Mouse (Mus musculus) erythroid progenitor cell, adult 5-6 weeks (primary cell): ENCODE data around the gene Pcyox1. TPM values are rescaled to one million over a fixed set of nuclear protein-coding genes. Genes with fewer than 3 reads are reported as not detected.
A peak's percentile ranks its signal among the peaks of the same experiment; 100 is the strongest.

Source experiments
- ATAC-seq: replicated peaks from 2 replicates; pipeline ENCODE4 v1.8.0; 2016; ENCODE audit warnings: moderate number of reproducible peaks, mild to moderate bottlenecking, moderate TSS enrichment, inconsistent platforms; ENCODE audit not compliant: poor library complexity, low FRiP score, severe bottlenecking
- total RNA-seq, 2 experiments: library from RNA; stranded (forward) in 1 of 2; stranded (reverse) in 1 of 2; fragments of 150-400 nt in 1 of 2; fragments of 186-747, 209-891 nt in 1 of 2; gene quantifications; 2 replicates each; pipeline versions ENCODE4 v1.2.3 to v1.2.4; 2015 to 2017; ENCODE audit warnings: low replicate concordance in 2 of 2

The Pcyox1 gene
- total RNA-seq (2015; ENCODE audit: low replicate concordance) (10.9 and 15.1 TPM in 2 replicates), total RNA-seq (2017; ENCODE audit: low replicate concordance) (8.0 and 8.5 TPM in 2 replicates)

DNA sequence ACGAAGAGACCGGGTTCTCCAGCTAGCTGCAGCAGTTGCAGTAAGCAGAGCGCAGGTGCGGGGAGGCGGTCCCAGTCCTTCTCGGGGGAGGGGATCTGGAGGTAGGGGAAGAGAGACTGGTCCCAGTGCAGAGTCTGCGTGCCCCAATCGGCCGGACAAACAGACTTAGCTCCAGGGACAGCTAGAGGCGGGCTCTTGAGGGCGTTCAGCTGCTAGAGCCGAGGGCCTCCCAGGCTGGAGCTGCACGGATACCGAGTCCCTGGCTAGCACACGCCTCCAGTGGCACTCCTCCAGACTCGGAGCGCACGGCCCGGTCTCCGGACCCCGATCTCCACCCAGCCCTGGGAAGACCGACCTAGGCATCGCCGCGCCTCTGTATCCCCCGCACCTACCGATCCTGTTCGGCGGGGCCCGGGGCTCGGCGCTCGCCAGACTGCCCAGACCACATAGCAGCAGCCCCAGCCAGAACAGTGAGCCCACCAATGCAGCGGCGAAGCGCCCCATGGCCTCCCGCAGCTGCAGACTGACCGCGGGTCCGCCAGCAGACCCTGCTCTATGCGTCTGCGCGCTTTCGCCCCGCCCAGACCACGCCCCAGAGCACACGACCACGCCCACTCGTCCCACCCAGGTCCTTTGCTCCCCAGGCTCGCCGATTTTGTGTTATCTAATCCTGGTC lies at the start of gene Pcyox1:
Gene Pcyox1, minus strand, starts transcription at position 574 of the 676 bp plus-strand sequence.
- ATAC-seq = peak; percentile 80

DNA sequence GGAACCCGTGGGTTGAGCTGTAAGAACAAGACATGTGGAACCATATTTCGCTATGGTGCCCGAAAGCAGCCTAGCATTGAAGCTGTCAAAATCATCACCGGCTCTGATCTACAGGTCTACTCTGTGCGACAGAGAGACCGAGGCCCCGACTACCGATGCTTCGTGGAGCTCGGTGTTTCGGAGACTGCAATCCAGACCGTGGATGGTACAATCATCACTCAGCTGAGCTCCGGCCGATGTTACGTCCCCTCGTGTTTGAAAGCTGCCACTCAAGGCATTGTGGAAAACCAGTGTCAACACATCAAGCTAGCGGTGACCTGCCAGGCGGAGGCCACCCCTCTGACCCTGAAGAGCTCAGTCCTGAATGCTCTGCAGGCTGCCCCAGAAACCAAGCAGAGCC lies 48.6 kb upstream of the Pcyox1 start:
- no peak for ATAC-seq

DNA sequence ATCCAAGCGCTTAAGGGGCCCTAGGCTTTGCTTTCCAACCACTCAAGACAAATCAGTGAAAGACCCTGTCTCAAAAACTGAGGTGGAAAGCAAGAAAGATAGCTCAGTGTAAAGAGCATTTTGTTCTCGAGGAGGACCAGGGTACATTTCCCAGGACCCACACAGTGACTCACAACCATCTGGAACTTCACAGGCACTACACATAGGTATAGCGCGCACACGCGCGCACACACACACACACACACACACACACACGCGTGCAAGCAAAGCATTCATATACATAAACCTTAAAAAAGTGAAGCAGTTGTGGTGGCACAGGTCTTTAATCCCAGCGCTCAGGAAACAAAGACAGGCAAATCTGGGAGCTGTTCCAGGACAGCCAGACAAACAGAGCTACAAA lies 44.6 kb upstream of the Pcyox1 start:
- ATAC-seq = no peak

DNA sequence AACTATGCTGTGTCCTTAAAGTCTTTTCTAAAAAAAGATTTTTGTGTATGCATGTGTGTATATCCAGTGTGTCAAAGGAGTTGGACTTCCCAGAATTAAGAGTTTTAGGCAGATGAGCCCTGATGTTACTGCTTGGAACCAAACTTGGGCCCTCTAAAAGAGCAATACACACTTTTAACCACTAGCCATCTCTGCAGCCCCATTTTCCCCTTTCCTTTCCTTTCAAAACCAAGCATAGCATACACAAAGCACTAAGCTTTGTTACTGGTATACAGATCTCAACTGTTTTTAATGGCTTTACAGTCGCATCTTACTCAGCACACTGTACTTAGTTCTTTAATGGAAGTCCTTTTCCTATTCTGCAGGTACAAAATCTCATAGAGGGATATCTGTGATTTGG lies 42.6 kb upstream of the Pcyox1 start:
- no peak for ATAC-seq

DNA sequence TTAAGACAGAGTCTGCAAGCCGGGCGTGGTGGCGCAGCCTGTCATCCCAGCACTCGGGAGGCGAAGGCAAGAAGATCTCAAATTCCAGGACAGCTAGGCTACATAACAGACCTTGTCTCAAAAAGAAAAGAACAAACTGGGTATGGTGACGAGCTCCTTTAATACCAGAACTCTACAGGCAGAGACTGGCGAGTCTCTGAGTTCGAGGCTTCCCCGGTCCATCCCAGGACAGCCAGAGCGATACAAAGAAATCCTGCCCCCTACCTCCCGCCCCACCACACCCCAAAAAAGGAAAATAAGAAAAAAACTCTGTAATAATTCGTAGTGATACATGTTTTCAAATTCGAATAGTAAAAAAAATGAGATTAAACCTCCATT lies 42.2 kb upstream of the Pcyox1 start:
- no peak for ATAC-seq

DNA sequence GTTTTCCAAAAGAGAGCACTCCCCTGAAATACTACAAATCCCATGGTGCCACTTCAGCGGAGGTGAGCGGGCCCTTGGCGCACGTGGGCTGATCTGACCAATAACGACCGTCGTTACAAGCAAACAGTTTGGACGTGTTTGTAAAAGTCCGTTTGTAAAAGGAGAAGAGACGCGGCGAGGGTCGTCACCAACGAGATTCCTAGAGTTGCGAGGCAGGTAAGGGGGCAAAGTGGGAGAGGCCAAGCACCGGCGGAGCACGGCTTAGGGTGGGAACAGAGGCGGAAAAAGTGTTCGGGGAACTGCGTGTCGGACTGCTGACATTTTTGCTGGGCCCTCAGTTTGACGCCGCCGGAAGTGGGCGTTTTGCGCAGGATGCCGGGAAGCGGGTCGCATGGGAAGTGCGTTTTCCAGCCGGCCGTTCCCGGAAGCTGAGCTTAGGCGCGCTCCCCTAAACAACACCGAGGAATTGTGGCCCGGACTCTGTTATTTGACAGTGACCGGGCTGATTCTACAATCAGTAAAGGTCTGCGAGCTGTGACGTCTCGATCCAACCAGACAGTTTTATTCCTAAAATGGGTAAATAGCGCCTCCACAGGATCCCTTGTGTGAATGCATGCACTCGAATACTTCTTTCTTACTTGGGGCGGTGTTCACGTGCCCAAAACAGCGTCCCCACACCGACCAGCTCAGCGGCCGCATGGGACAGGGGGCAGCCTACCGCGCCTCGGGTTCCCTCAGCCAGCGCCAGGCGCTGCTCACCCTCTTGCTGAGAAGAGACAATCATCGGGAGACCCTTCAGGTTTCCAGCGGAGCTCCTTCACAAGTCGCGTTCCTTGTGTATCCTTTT lies 41.5 kb upstream of the Pcyox1 start, which contains the start of gene C87436:
Gene C87436, plus strand, starts transcription at position 103 of the 847 bp plus-strand sequence.
- peak; percentile 90 for ATAC-seq

DNA sequence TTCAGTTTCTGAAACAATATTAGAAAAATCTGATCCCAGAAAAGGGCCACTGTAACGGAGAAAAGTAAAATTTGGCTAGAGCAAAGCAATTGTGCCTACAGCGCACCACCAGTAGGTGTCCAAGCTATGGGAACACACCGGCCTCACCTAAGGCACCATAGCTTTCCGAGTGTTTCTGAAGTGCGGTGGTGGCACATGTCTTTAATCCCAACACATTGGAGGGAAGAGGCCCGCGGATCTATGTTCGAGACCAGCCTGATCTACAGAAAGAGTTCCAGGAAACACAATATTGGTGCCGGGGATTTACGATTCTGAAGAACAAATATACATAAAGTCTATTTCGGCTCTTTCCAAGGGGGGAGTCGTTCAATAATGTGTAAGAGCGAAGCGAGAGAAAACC lies 40.8 kb upstream of the Pcyox1 start:
- ATAC-seq = peak; percentile 73

DNA sequence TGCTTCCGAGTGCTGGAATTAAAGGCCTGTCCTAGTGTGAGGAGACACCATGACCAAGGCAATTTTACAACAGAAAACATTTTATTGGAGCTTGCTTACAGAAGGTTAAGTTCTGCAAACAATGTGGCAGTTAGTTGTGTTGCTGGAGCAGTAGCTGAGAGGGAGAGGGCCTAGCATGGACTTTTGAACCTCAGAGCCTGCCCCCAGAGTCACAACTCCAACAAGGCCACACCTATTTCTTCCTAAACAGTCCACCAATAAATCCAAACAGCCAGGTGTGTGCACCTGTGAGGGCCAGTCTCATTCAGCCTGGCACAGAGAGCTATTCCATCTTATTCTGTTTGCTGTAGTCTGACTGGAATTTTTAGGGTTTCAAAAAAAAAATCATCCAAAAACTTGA lies 36.7 kb upstream of the Pcyox1 start:
- ATAC-seq = no peak

DNA sequence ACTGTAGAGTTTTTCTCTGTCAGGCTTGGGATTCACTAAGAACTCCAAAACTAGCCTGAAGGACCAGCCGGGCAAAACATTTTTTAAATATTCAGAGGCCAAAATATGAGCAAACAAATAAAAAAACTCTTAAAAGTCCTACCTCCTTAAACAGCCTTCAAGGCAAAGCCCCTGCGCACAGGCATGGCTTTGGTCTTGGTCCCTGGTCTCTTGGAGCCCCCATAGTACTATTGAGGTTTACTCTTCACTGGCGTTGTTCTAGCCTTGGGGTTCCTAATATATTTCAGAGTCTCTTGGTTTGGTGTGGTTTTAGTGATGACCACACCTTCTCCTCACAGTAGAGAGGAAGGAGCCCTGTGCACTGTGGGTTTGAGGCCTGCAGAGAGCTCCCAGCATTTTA lies 34.6 kb upstream of the Pcyox1 start:
- ATAC-seq = no peak

DNA sequence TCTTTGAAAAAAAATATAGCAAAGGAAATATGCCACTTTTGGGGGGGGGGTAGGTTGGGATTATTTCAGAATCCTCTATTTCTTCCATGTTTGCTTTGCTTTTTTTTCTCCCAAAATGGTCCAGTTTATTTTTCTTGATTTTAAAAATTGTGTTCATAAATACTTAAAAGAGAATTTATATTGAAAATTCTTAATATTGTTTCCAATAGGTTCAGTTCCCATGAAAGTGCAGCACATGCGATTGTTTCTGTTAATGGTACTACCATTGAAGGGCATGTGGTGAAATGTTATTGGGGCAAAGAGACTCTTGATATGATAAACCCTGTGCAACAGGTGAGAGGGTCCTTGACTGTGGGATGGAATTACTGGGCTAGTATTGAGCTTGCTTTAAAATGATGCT lies 29.4 kb upstream of the Pcyox1 start, which contains the start of gene Gm44790:
Gene Gm44790, plus strand, starts transcription at position 301 of the 400 bp plus-strand sequence.
- no peak for ATAC-seq

DNA sequence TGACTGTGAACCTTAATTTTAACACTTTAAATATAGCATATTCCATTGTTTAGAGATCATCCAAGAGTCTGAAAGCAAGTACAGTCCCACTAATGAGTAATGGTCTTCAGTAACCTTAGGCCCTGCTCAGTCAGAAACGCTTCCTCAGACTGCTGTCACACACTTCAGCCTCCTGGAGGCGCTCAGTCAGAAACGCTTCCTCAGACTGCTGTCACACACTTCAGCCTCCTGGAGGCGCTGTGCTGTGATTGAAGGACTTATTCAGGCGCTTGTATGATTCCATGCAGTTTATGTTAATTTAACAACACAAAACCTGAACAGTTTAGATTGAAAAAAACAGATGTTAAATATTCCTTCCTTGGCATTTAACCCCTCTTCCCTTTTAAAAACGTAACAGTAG lies 23.5 kb upstream of the Pcyox1 start:
- no peak for ATAC-seq

DNA sequence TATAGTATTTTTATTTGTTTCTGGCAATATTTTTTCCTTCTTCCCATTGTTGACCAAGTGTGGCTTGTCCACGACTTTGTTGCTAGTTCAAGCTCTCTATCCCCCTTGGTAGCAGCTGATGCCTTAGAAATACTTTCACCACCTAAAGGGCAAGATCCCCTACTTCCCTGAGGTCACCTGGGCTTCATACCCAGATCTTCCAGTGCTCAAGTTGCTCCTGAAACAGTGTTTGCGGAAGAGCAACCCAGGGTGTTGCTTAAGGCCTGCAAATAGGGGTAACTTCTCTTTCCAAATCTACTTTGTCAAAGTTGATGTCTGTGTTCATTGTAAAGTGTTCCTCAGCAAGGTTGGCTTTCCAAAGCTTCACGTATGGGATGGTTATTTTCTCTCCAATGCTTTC lies 22.3 kb upstream of the Pcyox1 start:
- no peak for ATAC-seq

DNA sequence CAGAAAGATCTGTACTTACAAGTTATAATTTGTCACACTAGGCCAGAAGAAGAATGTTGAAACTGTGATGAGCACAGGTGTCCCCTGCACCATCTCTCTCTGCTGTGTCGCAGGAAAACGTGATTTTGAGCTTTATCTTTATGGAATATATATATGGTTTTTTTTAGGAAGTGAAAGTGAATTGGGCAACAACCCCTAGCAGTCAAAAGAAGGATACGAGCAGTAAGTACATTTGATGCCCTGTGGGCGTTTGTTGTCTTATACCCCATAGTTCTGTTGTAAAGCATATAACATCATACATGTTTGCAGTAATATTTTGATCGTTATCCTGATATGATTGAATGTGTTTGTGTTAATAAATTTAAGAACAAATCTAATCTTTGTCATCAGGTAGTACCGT lies 21.8 kb upstream of the Pcyox1 start:
- ATAC-seq = no peak

DNA sequence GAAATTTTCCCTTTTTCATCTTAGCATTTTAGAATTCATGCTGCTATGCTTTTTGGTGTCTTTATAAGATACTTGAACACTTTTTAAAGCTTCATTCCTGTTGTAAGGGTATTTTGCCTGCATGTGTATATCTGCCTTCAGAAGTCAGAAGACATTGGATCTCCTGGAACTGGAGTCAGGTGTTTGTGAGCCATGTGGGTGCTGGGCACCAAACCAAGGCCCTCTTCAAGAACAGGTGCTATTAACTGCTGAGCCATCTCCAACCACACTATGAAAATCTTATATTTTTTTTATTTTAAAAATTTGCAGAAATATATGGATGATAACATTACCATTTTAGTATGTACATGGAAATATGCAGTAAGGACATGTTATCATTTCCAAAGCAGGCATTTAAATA lies 9.4 kb upstream of the Pcyox1 start:
- ATAC-seq = no peak

DNA sequence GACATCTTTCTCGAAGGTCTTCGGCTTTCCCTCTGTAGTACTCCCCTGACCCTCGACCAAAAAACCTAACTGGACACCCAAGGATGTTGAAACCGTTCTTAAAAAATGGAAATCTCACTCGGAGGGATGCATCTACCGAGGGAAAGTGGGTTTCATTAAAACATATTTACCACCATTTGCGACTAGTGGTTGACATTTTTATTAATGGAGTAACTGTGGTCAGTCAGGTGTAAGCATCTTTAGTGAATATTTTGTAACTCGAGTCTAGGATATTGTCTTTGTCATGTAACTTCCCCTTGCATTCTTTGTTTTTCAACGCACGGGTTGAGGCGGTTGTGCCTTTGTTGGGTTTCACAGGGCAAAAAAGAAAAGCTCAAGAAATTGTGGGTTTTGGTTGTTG lies 8.0 kb upstream of the Pcyox1 start:
- no peak for ATAC-seq

DNA sequence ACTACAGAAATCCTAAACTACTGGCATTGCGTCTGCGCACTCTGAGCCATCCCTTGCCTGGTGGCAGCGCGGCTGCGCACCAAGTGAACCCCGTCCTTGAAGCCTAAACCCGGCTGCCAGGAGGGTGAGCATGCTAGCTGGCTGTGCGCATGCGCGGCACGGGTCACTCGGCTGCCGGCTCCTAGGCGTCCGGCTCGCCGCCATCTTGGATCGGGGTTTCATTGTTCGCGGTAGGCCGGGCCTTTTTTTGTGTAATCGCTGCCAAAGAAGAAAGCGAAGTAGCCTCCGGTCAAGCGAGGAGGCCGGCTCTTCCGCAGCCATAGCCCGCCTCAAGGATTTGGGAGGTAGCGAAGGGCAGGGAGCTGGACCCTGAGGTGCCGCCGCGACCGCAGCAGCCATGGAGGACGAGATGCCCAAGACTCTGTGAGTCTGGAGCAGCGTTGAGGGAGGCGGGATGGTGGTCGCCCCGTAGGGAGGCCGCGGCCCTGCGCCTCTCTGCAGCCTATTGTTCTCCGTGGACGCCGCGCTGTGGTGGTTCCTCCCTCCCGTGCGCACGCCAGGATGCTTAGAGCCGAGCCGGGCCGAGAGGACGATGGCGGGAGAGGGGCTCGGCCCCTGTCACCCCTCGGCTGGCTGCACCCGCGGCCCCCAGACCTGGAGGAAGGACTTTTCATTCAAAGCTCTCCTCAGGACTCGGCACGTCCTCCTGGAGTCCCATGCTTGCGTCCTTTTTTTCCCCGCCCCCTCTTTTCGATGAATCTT lies 7.3 kb upstream of the Pcyox1 start, which contains the start of gene Tia1:
Gene Tia1, plus strand, starts transcription at position 120 of the 762 bp plus-strand sequence.
- ATAC-seq = peak; percentile 96

DNA sequence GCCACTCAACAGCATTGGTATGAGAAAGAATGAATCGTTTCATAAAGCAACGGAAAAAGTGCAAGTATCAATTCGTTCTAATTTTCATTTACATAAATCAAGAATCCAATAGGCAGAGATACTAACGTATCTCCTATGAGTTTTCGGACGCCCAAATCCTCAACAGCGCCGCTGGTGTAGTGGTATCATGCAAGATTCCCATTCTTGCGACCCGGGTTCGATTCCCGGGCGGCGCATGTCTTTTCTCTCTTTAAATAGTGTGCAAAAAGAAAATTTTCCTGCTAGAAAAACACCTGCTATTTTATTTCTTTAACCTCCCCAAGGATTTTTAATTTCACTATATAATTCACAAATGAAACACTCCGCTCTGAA lies 6.8 kb upstream of the Pcyox1 start:
- peak; percentile 69 for ATAC-seq

DNA sequence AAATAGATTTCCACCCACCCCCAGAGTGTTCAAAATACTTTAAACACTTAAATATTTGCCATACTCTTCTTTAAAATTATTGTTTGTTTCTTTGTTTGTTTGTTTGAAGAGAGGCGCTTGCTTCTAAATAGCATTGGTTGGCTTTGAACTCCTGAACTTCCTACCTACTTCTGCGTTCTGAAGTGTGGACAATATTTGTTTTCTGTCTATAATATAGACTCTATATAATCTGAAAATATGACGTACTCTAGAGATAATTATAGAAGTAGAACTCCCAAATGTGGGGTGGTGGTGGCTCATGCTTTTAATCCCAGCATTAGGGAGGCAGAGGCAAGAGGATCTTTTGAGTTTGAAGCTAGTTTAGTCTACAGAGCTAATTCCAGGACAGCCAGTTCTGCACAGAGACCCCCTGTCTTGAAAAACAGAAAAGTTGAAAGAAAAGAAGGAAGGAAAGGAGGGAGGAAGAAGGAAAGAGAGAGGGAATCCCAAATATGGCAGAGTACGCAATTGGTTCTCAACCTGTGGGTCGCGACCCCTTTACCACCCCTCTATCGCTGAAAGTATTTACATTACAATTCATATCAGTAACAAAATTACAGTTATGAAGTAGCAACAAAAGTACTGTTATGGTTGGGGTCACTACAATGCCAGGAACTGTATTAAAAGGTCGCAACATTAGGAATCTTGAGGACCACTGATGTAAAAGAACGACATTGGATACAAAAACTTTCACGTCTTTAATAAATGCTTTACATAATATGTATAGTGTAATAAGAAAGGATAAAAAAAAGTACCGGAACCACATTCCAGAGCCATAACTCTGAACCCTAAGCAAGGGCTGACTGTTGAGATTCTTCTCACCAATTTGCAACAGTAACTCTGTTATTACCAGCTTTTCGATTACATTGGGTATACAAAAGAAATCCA lies 6.0 kb upstream of the Pcyox1 start:
- no peak for ATAC-seq

DNA sequence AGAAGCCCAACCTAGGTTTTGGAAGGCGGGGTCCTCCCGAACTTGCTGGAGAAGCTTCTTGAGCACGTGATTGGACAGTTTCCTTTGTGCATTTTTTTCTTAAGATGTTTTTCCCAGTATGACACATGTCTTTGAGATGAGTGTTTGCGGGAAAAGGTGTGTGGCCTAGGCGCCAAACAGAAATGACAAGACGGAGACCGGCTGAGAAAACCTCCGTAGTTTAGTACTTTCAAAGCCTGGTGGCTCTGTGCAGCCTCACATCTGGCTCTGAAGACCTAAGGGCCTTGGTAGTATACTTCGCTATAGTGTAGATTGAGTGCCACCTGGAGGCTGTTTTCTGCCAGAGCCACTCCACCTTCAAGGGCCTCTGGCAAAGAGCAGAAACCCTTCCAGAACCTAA lies 4.0 kb upstream of the Pcyox1 start:
- ATAC-seq = 0 out of 2 replicates have a peak, but pooled peaks have one; percentile 23
